Mouse (Mus musculus) CH12F3 (cell line): ENCODE data around the gene Ms4a6c.
"Not testable (repeated sequence)": the region's sequence is repeated elsewhere in the genome, so short reads cannot be mapped to it uniquely, and the experiment has no call there.

Source experiments
- in situ Hi-C: fragments of 300-500 bp; cut with MboI; formaldehyde crosslinking; loops from 2 replicates; pipeline ENCODE4 v1.14.3; 2020; ENCODE audit warnings: low sequenced_read_pairs

Ms4a6c gene

DNA sequence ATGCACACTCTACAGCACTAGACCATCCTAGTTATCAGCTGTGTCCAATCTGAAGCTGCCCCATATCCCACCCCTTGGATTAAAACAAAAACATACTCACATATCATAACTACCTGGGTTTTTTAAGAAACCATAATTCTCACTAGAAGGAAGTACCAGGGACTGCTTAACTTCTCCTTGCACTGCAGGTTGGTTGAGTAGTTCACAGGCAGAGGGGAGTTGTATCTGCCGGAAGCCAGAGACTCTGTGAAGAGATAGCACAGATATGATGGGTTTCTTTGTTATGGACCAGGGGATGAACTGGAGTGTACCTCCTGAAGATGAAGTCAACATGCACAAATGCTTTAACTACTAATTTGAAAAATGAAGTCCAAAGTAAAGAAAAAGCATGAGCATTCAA, 31.6 kb downstream of the Ms4a6c start:
- in situ Hi-C loops: no loop called here

DNA sequence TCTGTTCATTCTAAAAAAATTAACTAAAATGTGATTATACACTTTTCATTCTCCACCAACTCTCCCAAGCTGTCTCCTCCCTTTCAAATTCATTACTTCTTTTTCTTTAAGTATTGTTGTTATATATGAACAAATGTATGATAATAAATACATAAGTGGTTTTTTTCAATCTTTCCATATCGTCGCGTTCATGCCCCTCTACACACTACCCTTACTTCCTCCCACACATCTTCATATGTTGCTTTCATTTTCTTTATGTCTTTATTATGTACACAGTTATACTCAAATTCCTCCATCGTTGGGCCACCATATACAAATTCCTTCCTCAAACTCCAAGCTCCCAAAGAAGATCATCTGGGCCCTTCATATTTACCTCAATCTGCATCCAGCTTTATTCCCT, 32.2 kb downstream of the Ms4a6c start:
- in situ Hi-C loops: no loop called here

- in situ Hi-C loops: no loop called here
These were observed 35.7 kb downstream of the Ms4a6c start for GRCm38 (mm10) chr19:11504857-11505256.

GRCm38 (mm10) chr19:11513458-11513857, 44.3 kb downstream of the Ms4a6c start:
- in situ Hi-C loops: no loop called here

DNA sequence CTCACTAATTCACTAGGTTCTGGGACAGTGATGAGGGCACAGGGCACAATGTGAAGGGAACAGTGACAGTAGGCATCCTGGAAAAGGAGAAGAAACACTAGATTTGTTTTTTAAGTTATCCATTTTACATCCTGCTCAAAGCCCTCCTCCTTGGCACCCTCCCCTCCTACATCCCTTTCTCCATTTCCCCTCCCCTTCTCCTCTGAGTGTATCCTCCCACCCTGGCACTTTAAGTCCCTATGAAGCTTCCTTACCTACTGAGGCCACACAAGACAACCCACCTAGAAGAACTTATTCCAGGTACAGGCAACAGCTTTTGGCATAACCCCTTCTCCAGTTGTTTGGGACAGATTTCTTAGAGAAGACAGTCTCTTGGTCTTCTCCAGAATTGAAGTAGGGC, 47.1 kb downstream of the Ms4a6c start, which contains the start of gene Ms4a6b:
Ms4a6b (plus strand) TSS at position 267 of the 400 bp plus-strand sequence.
- in situ Hi-C loops: no loop called here

- in situ Hi-C loops: no loop called here
These were observed 47.7 kb downstream of the Ms4a6c start for GRCm38 (mm10) chr19:11516845-11517244.

DNA sequence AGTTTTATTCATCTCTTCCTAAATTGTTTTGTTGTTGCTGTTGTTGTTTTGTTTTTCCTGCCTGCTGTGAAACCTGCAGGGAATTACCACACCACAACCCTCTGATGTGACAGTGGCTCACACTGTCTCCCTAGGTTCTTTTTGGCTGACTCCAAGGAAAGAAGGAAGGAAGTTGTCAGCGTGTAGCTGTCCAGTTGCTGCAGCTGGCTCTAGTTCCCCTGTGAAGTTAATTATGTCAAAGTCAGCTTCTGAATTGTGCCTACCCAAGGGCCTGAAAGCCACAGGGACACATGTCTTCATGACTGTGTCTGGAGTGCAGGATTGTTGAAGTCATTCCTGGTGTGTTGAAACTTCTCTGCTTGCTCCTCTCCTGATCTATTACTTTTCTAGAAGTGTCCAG, 48.2 kb downstream of the Ms4a6c start:
- in situ Hi-C loops: not testable (repeated sequence)

- in situ Hi-C loops: not testable (repeated sequence)
These were observed 49.2 kb downstream of the Ms4a6c start for GRCm38 (mm10) chr19:11518356-11518755.

DNA sequence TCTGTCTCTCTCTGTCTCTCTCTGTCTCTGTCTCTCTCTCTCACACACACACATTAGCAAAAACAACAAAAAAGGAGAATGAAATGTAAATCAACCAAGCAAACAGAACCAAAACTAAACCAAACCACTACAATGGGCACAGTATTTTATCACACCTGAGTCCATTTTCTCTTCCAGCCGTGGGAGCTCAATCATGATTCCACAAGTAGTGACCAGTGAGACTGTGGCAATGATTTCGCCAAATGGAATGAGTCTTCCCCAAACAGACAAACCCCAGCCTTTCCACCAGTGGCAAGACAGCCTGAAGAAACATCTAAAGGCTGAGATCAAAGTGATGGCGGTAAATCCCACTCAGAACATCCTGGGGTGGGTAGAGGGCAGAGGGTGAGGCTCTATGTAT, 51.0 kb downstream of the Ms4a6c start:
- in situ Hi-C loops: no loop called here
